Mouse (Mus musculus): ENCODE measurements around the gene Zfp141. TPM values are rescaled to one million over a fixed set of nuclear protein-coding genes. Genes with fewer than 3 reads are reported as not detected.

The Zfp141 gene
- polyA plus RNA-seq (2012; rRNA removed): 3.7 and 7.3 TPM in 2 replicates

DNA sequence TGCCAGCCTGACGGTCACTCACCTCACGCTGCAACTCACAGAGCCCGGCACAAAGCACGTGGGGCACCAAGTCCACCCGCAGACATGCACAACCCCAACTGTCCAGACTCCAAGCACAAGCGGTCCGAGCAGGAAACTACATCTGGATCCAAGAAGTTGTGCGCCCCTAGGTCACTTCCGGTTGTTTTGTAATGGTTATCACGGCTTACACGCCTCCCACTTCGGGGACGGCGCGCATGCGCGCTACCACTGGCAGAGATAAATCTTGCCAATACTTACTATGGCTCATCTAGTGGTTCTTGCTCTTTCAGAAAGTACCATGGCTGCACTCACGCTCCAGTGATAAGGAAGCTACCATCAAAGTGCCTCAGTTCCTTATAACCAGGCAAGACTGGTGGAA, at the start of gene Zfp141:
TSS of gene Zfp141 (minus strand) at position 153 of the 400 bp plus-strand sequence.

DNA sequence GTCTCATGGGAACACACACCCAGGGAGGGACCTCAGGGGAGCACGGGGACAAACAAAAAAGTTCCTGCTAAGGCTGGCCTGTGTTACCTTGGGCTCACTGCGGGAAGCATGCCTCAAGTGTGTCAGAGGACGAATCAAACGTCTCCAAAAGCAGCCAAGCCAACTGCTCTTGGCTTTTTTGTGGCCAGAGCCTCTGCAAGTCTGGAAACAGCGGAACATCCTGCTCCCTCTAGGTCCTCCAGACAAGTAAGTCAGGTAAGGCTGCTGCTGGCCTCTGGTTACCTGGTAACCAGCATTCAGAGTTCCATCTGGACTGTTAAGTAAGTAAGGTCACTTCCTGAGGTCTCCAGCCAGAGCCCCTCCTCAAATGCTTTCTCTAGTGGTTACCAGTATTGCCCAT, 57.7 kb downstream of the Zfp141 start, which contains the start of gene 4933421I07Rik:
TSS of gene 4933421I07Rik (minus strand) at position 271 of the 400 bp plus-strand sequence.

Other genes starting within 250 kb of the Zfp141 start
- gene Vmn2r61, start 245.7 kb downstream of the Zfp141 start, polyA plus RNA-seq (2012; rRNA removed): not detected in 2 replicates
- not detected in 2 replicates for gene 4933421I07Rik, start 57.6 kb downstream of the Zfp141 start, polyA plus RNA-seq (2012; rRNA removed)
- gene Gm21028, start 72.8 kb upstream of the Zfp141 start, polyA plus RNA-seq (2012; rRNA removed): not detected in 2 replicates
- gene Zfp977, start 86.8 kb upstream of the Zfp141 start, polyA plus RNA-seq (2012; rRNA removed): not detected in 2 replicates
- 0.25 and 0.32 TPM in 2 replicates for gene Zfp976, start 136.8 kb upstream of the Zfp141 start, polyA plus RNA-seq (2012; rRNA removed)
- 0.25 and 0.31 TPM in 2 replicates for gene Zfp975, start 187.0 kb upstream of the Zfp141 start, polyA plus RNA-seq (2012; rRNA removed)
- not detected in 2 replicates for gene Gm17067, start 221.3 kb upstream of the Zfp141 start, polyA plus RNA-seq (2012; rRNA removed)

Data from ovary, adult 2 months (tissue).